Mouse (Mus musculus): ENCODE data around the gene Atp5f1.

DNA sequence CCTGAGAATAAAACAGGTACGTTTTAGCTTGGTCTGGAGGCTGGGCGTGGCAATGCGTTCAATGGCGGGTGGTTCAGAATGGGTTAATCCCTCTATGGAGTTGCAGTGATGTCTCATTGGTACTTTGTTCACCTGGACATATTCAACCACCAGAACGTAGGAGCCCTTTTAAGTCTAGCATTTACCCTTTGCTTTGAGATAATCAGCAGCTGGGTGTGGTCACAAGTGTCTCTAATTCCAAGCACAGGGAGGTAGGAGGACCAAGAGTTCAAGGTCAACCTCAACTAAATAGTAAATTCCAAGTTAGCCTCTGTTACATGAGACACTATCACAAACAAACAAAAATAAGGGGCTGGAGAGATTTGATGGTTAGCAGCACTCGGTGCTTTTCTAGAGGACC is 31.1 kb downstream of the Atp5f1 start:
- TF ChIP-seq CTCF (IDR thresholded peaks at IDR 0.05; ENCODE audit: borderline replicate concordance, control insufficient read depth, extremely low read depth, insufficient read depth, low read length, poor library complexity) (no peak), POLR2A (IDR thresholded peaks at IDR 0.05; ENCODE audit: control insufficient read depth, extremely low read depth, insufficient read depth, low read length, poor library complexity) (no peak)
